Mouse (Mus musculus): ENCODE results near the gene Gimap8. TPM values are rescaled to one million over a fixed set of nuclear protein-coding genes. Genes with fewer than 3 reads are reported as not detected.

Gimap8 gene
- total and polyA plus RNA-seq, 3 experiments, result not detected

- H3K36me3 ChIP-seq (ENCODE audit: control insufficient read depth in 1 of 2, insufficient read depth in 2 of 2, low read length in 2 of 2), result no peaks in the 10 kb centered on the region
- H3K27me3 ChIP-seq (ENCODE audit: control insufficient read depth in 1 of 2, insufficient read depth in 2 of 2, low read length in 2 of 2), result no peaks in the 10 kb centered on the region
- no peak overlapping the region for H3K9ac ChIP-seq (ENCODE audit: control insufficient read depth, low read depth, low read length, poor library complexity, severe bottlenecking)
- no peak overlapping the region for H3K4me3 ChIP-seq (ENCODE audit: control insufficient read depth in 1 of 2, insufficient read depth in 1 of 2, low read depth in 2 of 2, low read length in 2 of 2)
- TF ChIP-seq NRF1 (IDR thresholded peaks at IDR 0.05; ENCODE audit: insufficient read depth, low read depth, low read length, poor library complexity, severe bottlenecking) (no peak), ZKSCAN1 (IDR thresholded peaks at IDR 0.05; ENCODE audit: low read depth, low read length) (no peak), USF1 (IDR thresholded peaks at IDR 0.05; ENCODE audit: low read depth, low read length) (no peak), ELF1 (IDR thresholded peaks at IDR 0.05; ENCODE audit: low read depth, low read length) (no peak), CHD1 (IDR thresholded peaks at IDR 0.05; ENCODE audit: low read depth, low read length) (no peak), GATA1 (IDR thresholded peaks at IDR 0.05; ENCODE audit: low read depth, low read length) (no peak), USF2 (IDR thresholded peaks at IDR 0.05; ENCODE audit: borderline replicate concordance in 1 of 2, insufficient read depth in 1 of 2, low read depth in 1 of 2, low read length in 2 of 2) (no peak)
- no peak overlapping the region for H3K27ac ChIP-seq (ENCODE audit: control insufficient read depth, low read depth, low read length)
- no peaks in the 10 kb centered on the region for H3K79me2 ChIP-seq (ENCODE audit: control insufficient read depth, insufficient read depth, low read length, poor library complexity)
- no peaks in the 10 kb centered on the region for H3K9me3 ChIP-seq (replicated peaks; ENCODE audit: insufficient read depth, low read length)
- H3K4me1 ChIP-seq (ENCODE audit: control insufficient read depth in 1 of 2, insufficient read depth in 2 of 2, low read length in 2 of 2), result no peaks in the 10 kb centered on the region
- DNase-seq (ENCODE audit: low read depth, low spot score), result no peak
Observed at GRCm38 (mm10) chr6:48647611-48648010, 577 bp downstream of the Gimap8 start.

GRCm38 (mm10) chr6:48648779-48649178, 1.7 kb downstream of the Gimap8 start:
- H3K27ac ChIP-seq (ENCODE audit: control insufficient read depth, low read depth, low read length), result no peak overlapping the region
- H3K4me3 ChIP-seq (ENCODE audit: control insufficient read depth in 1 of 2, insufficient read depth in 1 of 2, low read depth in 2 of 2, low read length in 2 of 2), result no peak overlapping the region
- no peaks in the 10 kb centered on the region; a peak in 1 of 4 replicates for H3K27me3 ChIP-seq (ENCODE audit: control insufficient read depth in 1 of 2, insufficient read depth in 2 of 2, low read length in 2 of 2)
- no peak overlapping the region for H3K9ac ChIP-seq (ENCODE audit: control insufficient read depth, low read depth, low read length, poor library complexity, severe bottlenecking)
- H3K4me1 ChIP-seq (ENCODE audit: control insufficient read depth in 1 of 2, insufficient read depth in 2 of 2, low read length in 2 of 2), result no peaks in the 10 kb centered on the region
- DNase-seq (ENCODE audit: low read depth, low spot score), result no peak
- no peaks in the 10 kb centered on the region for H3K79me2 ChIP-seq (ENCODE audit: control insufficient read depth, insufficient read depth, low read length, poor library complexity)
- H3K36me3 ChIP-seq (ENCODE audit: control insufficient read depth in 1 of 2, insufficient read depth in 2 of 2, low read length in 2 of 2), result no peaks in the 10 kb centered on the region
- TF ChIP-seq ZC3H11A (IDR thresholded peaks at IDR 0.05; ENCODE audit: low read depth, low read length) (no peak), MAFK (IDR thresholded peaks at IDR 0.05; ENCODE audit: borderline replicate concordance, low read depth, low read length) (no peak), SIN3A (IDR thresholded peaks at IDR 0.05; ENCODE audit: low read length) (no peak), MAX (IDR thresholded peaks at IDR 0.05; ENCODE audit: low read length) (no peak), CHD2 (IDR thresholded peaks at IDR 0.05; ENCODE audit: low read length) (no peak), TBP (IDR thresholded peaks at IDR 0.05; ENCODE audit: low read depth, low read length) (no peak), MXI1 (IDR thresholded peaks at IDR 0.05; ENCODE audit: low read depth, low read length) (no peak), CHD1 (IDR thresholded peaks at IDR 0.05; ENCODE audit: low read depth, low read length) (no peak), EP300 (IDR thresholded peaks at IDR 0.05; ENCODE audit: low read depth in 1 of 2, low read length in 2 of 2) (no peak), USF2 (IDR thresholded peaks at IDR 0.05; ENCODE audit: borderline replicate concordance in 1 of 2, insufficient read depth in 1 of 2, low read depth in 1 of 2, low read length in 2 of 2) (no peak), MYC (IDR thresholded peaks at IDR 0.05; ENCODE audit: low read depth, low read length) (no peak), GATA1 (IDR thresholded peaks at IDR 0.05; ENCODE audit: low read depth, low read length) (no peak), TCF12 (IDR thresholded peaks at IDR 0.05; ENCODE audit: low read depth, low read length) (no peak), ZKSCAN1 (IDR thresholded peaks at IDR 0.05; ENCODE audit: low read depth, low read length) (no peak), POLR2AphosphoS2 (IDR thresholded peaks at IDR 0.05; ENCODE audit: low read length) (no peak), UBTF (IDR thresholded peaks at IDR 0.05; ENCODE audit: borderline replicate concordance, insufficient read depth, low read depth, low read length) (no peak), ZNF384 (IDR thresholded peaks at IDR 0.05; ENCODE audit: low read depth, low read length) (no peak)
- no peaks in the 10 kb centered on the region for H3K9me3 ChIP-seq (replicated peaks; ENCODE audit: insufficient read depth, low read length)
